Mouse (Mus musculus) liver, postnatal 0 days (tissue): ENCODE measurements around the gene Itgb8.

Experiments used
- CTCF ChIP-seq: sonication (generic); IDR thresholded peaks from 2 replicates; pipeline ENCODE4 v1.5.1; 2016; ENCODE audit warnings: antibody characterized with exemption, low read depth
- EP300 ChIP-seq: IDR thresholded peaks from 2 replicates; pipeline ENCODE4 v1.6.1; 2016; ENCODE audit warnings: antibody characterized with exemption, low read depth, mild to moderate bottlenecking

DNA sequence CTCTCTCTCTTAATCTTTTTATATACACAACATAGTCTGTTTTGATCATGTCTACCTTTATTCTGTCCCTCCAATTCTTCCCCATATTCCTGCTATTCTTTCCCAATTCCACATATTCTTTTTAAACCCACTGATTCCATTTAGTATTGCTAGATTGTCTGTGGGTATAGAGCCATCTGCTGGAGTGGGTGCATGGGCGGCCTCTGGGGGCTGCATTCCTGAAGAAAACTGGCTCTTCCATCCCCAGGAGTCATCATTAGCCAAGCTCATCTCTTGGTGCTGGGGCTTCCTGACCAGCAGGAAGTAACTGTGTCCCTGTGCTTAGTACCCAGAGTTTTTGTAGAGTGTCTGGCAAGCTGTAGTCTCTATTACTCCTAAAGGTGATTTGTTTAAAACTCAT, 33.4 kb upstream of the Itgb8 start:
- no peak for TF ChIP-seq CTCF
- no peak for TF ChIP-seq EP300
